Mouse (Mus musculus) cerebellum, adult 2 months (tissue): ENCODE data around the gene Elk3.

Experiments used
- CTCF ChIP-seq: fragments of 200-500 bp; IDR thresholded peaks from 2 replicates; pipeline ENCODE4 v1.5.1; 2011; ENCODE audit warnings: low read depth, mild to moderate bottlenecking, control low read depth, low read length, moderate library complexity, borderline replicate concordance; ENCODE audit not compliant: insufficient read depth
- POLR2A ChIP-seq: fragments of 200-500 bp; IDR thresholded peaks from 2 replicates; pipeline ENCODE4 v1.6.1; 2011; ENCODE audit warnings: low read length, control low read depth, borderline replicate concordance; ENCODE audit not compliant: insufficient read depth

- TF ChIP-seq POLR2A (no peak), CTCF (no peak)
Measured at GRCm38 (mm10) chr10:93231893-93232292, 79.0 kb downstream of the Elk3 start.
